In the genomic region with DNA sequence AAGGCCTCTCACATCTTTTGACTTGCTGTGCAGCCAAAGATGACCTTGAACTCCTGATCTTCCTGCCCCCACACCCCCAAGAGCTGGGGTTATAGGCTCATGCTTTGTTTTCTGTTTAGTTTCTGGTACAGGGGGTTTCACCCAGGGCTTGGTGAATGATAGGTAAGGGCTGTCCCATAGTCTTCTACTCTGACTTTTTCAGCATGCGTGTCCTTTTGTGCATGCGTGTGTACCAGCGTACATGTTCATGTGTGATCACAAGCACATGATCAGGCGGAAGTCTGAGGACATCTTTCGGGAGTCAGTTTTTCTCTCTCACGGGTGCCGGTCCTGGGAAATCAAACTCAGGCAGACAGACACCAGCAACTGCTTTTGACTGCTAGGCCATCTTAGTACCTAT, we compare ENCODE assay signal across 11 mouse cellular contexts. TPM values are rescaled to one million over a fixed set of nuclear protein-coding genes. Genes with fewer than 3 reads are reported as not detected.
A peak's percentile ranks its signal among the peaks of the same experiment; 100 is the strongest.
DNase-seq lines count a peak whose midpoint lies in the region; ATAC-seq and TF ChIP-seq lines count a peak whose summit lies in the region.
"Had no signal": no experiment of that assay in that cellular context is flagged by ENCODE, and none has a peak within 500 bp of the region (broad histone marks: within the 10 kb centered on the region; RNA-seq: fewer than 3 reads in every experiment).

No protein-coding gene starts in this region.

- no peak for ATAC-seq in heart, postnatal 0 days (ENCODE audit: insufficient read depth, low read depth)
- ATAC-seq in embryonic facial prominence, embryonic 12.5 days (ENCODE audit: insufficient number of reproducible peaks, insufficient read depth, low FRiP score, low TSS enrichment) = no peak
- no peak for ATAC-seq in intestine, embryonic 14.5 days (replicated peaks; ENCODE audit: low FRiP score, low TSS enrichment, low read depth)
- ATAC-seq in midbrain, embryonic 15.5 days (replicated peaks) = no peak

- no peak overlapping the region for H3K4me3 ChIP-seq in heart, postnatal 0 days (ENCODE audit: low read depth, low read length)
- peak overlapping the region; percentile 27; the same call in 1 of the 2 replicates for H3K4me3 ChIP-seq in embryonic facial prominence, embryonic 12.5 days
- no peak overlapping the region for H3K4me3 ChIP-seq in intestine, embryonic 14.5 days (ENCODE audit: low read depth, low read length)
- no peak overlapping the region for H3K4me3 ChIP-seq in midbrain, embryonic 15.5 days

- TF ChIP-seq CTCF in heart, postnatal 0 days (IDR thresholded peaks at IDR 0.05; ENCODE audit: low read depth) = no peak

- peaks cover 2% of the 10 kb centered on the region for H3K36me3 ChIP-seq in heart, postnatal 0 days (replicated peaks; ENCODE audit: control insufficient read depth, insufficient read depth, low read length)
- H3K36me3 ChIP-seq in embryonic facial prominence, embryonic 12.5 days = peaks cover 3% of the 10 kb centered on the region; the same call in 1 of the 2 replicates
- H3K36me3 ChIP-seq in intestine, embryonic 14.5 days (ENCODE audit: control insufficient read depth, insufficient read depth, low read length) = peaks cover 3% of the 10 kb centered on the region
- H3K36me3 ChIP-seq in midbrain, embryonic 15.5 days (replicated peaks) = no peaks in the 10 kb centered on the region
- H3K36me3 ChIP-seq: embryonic facial prominence, embryonic 15.5 days had no signal

- H3K27ac ChIP-seq in heart, postnatal 0 days (ENCODE audit: low read depth) = no peak overlapping the region
- no peak overlapping the region for H3K27ac ChIP-seq in embryonic facial prominence, embryonic 12.5 days
- H3K27ac ChIP-seq in intestine, embryonic 14.5 days (ENCODE audit: low read depth) = no peak overlapping the region
- no peak overlapping the region for H3K27ac ChIP-seq in midbrain, embryonic 15.5 days
- H3K27ac ChIP-seq: embryonic facial prominence, embryonic 15.5 days had no signal

- H3K27me3 ChIP-seq in heart, postnatal 0 days (ENCODE audit: control insufficient read depth, insufficient read depth, low read length) = no peaks in the 10 kb centered on the region
- H3K27me3 ChIP-seq in embryonic facial prominence, embryonic 12.5 days = no peaks in the 10 kb centered on the region
- H3K27me3 ChIP-seq in intestine, embryonic 14.5 days (replicated peaks; ENCODE audit: control insufficient read depth, insufficient read depth, low read length) = no peaks in the 10 kb centered on the region
- H3K27me3 ChIP-seq in midbrain, embryonic 15.5 days (replicated peaks) = no peaks in the 10 kb centered on the region
- H3K27me3 ChIP-seq: CH12.LX; embryonic facial prominence, embryonic 15.5 days had no signal

- peaks cover 68% of the 10 kb centered on the region for H3K4me1 ChIP-seq in heart, postnatal 0 days (ENCODE audit: control insufficient read depth, insufficient read depth)
- H3K4me1 ChIP-seq in embryonic facial prominence, embryonic 12.5 days = peaks cover 61% of the 10 kb centered on the region
- H3K4me1 ChIP-seq in intestine, embryonic 14.5 days (replicated peaks; ENCODE audit: control insufficient read depth, insufficient read depth, low read length) = peaks cover 67% of the 10 kb centered on the region
- H3K4me1 ChIP-seq in midbrain, embryonic 15.5 days = peaks cover 68% of the 10 kb centered on the region

- H3K9me3 ChIP-seq in heart, postnatal 0 days (replicated peaks; ENCODE audit: control insufficient read depth, low read length) = no peaks in the 10 kb centered on the region
- H3K9me3 ChIP-seq in embryonic facial prominence, embryonic 12.5 days = no peaks in the 10 kb centered on the region
- no peaks in the 10 kb centered on the region for H3K9me3 ChIP-seq in intestine, embryonic 14.5 days (ENCODE audit: control insufficient read depth, low read length)
- H3K9me3 ChIP-seq in midbrain, embryonic 15.5 days = no peaks in the 10 kb centered on the region
- H3K9me3 ChIP-seq: embryonic facial prominence, embryonic 15.5 days had no signal

- no peak for DNase-seq in heart, postnatal 0 days (ENCODE audit: low spot score)
- no peak for DNase-seq in heart, postnatal 14 days
- no peak for DNase-seq in intestine, embryonic 14.5 days (ENCODE audit: low spot score)
- no peak for DNase-seq in urinary bladder, postnatal 36 days (ENCODE audit: low spot score in 2 of 2)
- no peak for DNase-seq in urinary bladder, postnatal 10 days (ENCODE audit: low spot score)
- DNase-seq in spleen, adult 12 weeks (ENCODE audit: low spot score) = no peak
- DNase-seq: lung, adult 2 months had no signal

- 81% methylated on average over 7 of the region's 7 CpGs for WGBS in heart, postnatal 0 days
- WGBS in embryonic facial prominence, embryonic 12.5 days = 90% methylated on average over 7 of the region's 7 CpGs
- WGBS in intestine, embryonic 14.5 days = 91% methylated on average over 7 of the region's 7 CpGs
- WGBS in midbrain, embryonic 15.5 days = 94% methylated on average over 7 of the region's 7 CpGs

- no peak for TF ChIP-seq EP300 in heart, postnatal 0 days (IDR thresholded peaks at IDR 0.05; ENCODE audit: low read depth)

- H3K9ac ChIP-seq in heart, postnatal 0 days (replicated peaks; ENCODE audit: low read depth, low read length) = no peak overlapping the region
- no peak overlapping the region for H3K9ac ChIP-seq in embryonic facial prominence, embryonic 12.5 days
- H3K9ac ChIP-seq in intestine, embryonic 14.5 days (ENCODE audit: low read length) = no peak overlapping the region
- no peak overlapping the region for H3K9ac ChIP-seq in midbrain, embryonic 15.5 days
- H3K9ac ChIP-seq: embryonic facial prominence, embryonic 15.5 days had no signal

- intact Hi-C loops in heart, postnatal 14 days (cut with DNase I) = no loop called here

- H3K4me2 ChIP-seq in heart, postnatal 0 days (ENCODE audit: low read depth, low read length) = peak overlapping the region; percentile 61
- H3K4me2 ChIP-seq in embryonic facial prominence, embryonic 12.5 days (replicated peaks) = peak overlapping the region; percentile 62; the same call in 1 of the 2 replicates
- H3K4me2 ChIP-seq in intestine, embryonic 14.5 days (ENCODE audit: low read length) = peak overlapping the region; percentile 79
- peak overlapping the region; percentile 64 for H3K4me2 ChIP-seq in midbrain, embryonic 15.5 days

RNA-seq across cellular contexts. Expression of gene Fam160b1, which starts 3.1 kb away (rescaled TPM):
- total RNA-seq in heart, postnatal 0 days (2014; rRNA removed; ENCODE audit: low replicate concordance) = 12.6 and 16.3 TPM in 2 replicates
- 7.0 and 7.8 TPM in 2 replicates for polyA plus RNA-seq in heart, postnatal 0 days (2015; fragmentation: Nextera tagmentation; extraction: Ambion mirVana)
- total RNA-seq in heart, postnatal 14 days (2021) = 10 to 100 TPM; 14.8 to 14.9 TPM
- 18.3 and 18.4 TPM in 2 replicates for polyA plus RNA-seq in embryonic facial prominence, embryonic 12.5 days (2016; fragmentation: Nextera tagmentation; extraction: Ambion mirVana)
- polyA plus RNA-seq in intestine, embryonic 14.5 days (2014; fragmentation: Nextera tagmentation; extraction: Ambion mirVana) = 16.4 and 18.2 TPM in 2 replicates
- polyA plus RNA-seq in midbrain, embryonic 15.5 days (2015; fragmentation: Nextera tagmentation; extraction: Ambion mirVana) = 12.9 and 14.1 TPM in 2 replicates

RNA-seq across cellular contexts. Expression of gene Ablim1, which starts 48.8 kb away (rescaled TPM):
- total RNA-seq in heart, postnatal 0 days (2014; rRNA removed; ENCODE audit: low replicate concordance) = 169 and 235 TPM in 2 replicates
- polyA plus RNA-seq in heart, postnatal 0 days (2015; fragmentation: Nextera tagmentation; extraction: Ambion mirVana) = 82.6 and 106 TPM in 2 replicates
- total RNA-seq in heart, postnatal 14 days (2021) = 100 to 1,000 TPM; 489 to 510 TPM
- polyA plus RNA-seq in embryonic facial prominence, embryonic 12.5 days (2016; fragmentation: Nextera tagmentation; extraction: Ambion mirVana) = 31.1 and 32.0 TPM in 2 replicates
- polyA plus RNA-seq in intestine, embryonic 14.5 days (2014; fragmentation: Nextera tagmentation; extraction: Ambion mirVana) = 28.3 and 30.2 TPM in 2 replicates
- polyA plus RNA-seq in midbrain, embryonic 15.5 days (2015; fragmentation: Nextera tagmentation; extraction: Ambion mirVana) = 57.4 and 64.5 TPM in 2 replicates
